Mouse (Mus musculus) kidney, adult 18-20 months (tissue): ENCODE measurements around the gene Ccdc136.
A peak's percentile ranks its signal among the peaks of the same experiment; 100 is the strongest.
"Not testable (repeated sequence)": the region's sequence is repeated elsewhere in the genome, so short reads cannot be mapped to it uniquely, and the experiment has no call there.

Experiments used
- DNase-seq: peaks from one replicate; pipeline ENCODE4 v3.0.0; 2021

The Ccdc136 gene

GRCm38 (mm10) chr6:29395910-29396713 is at the start of gene Ccdc136:
Gene Ccdc136 (plus strand): TSS chr6:29396309.
- peak; percentile 81 for DNase-seq

DNA sequence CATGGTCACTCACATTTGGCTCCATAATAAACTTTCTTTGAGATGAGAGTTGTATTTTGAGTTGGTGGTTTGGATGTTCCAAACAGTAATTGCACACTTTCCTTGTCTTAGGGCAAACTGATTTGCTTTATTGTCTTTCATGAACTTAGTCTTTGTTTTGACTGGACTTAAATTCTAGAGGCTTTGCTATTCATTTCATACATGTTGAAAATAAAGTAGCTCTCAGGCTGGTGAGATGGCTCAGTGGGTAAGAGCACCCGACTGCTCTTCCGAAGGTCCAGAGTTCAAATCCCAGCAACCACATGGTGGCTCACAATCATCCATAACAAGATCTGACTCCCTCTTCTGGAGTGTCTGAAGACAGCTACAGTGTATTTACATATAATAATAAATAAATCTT is 49.6 kb upstream of the Ccdc136 start:
- not testable (repeated sequence) for DNase-seq

DNA sequence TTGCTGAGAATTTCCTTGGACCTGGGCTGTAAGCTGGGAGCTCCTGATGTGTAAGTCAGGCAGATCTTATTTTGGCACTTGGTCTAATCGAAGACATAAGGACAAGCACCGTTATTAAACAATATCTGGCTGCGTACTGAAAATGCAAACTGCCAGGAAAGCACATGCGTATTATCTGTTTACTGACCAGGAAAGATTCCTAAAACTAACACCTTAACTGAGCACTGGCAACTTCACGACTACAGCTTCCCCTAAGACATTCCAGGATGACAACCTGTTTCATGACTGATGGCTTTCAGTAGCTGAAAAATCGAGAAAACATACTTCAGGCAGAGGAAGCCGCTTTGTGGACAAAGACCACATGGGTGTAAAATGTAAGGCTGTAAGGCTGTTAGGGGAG is 48.9 kb upstream of the Ccdc136 start:
- no peak for DNase-seq

DNA sequence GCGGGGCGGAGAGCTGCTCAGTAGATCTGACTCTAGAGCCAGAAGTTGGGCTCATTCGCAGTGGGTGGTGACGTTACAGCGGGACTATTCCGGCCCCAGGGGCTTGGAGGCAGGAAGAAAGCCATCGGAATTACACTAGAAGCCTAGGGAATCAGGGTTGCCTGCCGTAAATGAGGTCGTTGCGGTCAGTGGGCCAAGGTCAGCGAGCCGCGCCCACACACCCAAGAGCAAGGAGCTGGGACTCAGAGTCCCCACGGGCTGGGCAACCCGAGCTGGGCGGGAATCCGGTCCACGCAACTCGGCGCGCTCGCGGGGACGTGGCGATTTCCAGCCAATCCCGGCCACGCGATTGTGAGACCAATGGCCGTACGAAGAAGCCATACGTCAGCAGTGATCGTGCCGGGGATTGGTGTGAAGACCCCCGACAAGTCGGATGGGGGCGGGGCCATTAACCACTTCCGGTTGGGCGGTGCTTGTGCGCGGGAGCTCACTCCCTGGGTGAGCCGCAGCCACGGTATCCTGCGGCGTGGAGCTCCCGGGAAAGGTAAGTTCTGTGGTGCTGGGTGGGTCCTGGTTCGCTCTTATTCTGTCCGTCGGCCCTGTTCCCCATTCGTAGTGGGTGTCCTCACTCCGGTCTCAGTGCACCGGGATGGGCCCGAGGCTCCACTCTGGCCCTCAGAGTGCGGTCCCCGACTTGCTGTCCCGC is 48.3 kb upstream of the Ccdc136 start, which contains the start of gene Calu:
TSS of gene Calu (plus strand) at position 405 of the 706 bp plus-strand sequence.
- peak; percentile 99 for DNase-seq

- no peak for DNase-seq
Observed at GRCm38 (mm10) chr6:29348371-29348724, 47.8 kb upstream of the Ccdc136 start.

DNA sequence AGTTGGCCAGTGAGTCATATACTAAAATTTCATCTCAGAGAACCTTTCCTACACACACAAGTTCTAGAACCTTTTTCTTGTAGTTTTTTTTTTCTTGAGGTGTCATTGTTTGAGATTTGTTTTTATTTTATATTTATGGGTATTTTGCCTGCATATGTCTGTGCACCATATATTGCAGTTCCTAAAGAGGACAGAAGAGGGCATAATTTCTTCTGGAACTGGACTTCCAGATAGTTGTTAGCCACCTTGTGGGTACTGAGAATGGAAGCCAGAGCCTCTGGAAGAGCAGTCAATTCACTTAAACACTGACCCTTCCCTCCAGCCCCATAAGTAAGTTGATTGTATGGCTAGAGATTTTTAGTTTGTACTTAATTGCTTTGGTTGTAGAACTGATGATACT is 44.5 kb upstream of the Ccdc136 start:
- DNase-seq = no peak

- no peak for DNase-seq
Observed at GRCm38 (mm10) chr6:29352816-29353215, 43.3 kb upstream of the Ccdc136 start.

DNA sequence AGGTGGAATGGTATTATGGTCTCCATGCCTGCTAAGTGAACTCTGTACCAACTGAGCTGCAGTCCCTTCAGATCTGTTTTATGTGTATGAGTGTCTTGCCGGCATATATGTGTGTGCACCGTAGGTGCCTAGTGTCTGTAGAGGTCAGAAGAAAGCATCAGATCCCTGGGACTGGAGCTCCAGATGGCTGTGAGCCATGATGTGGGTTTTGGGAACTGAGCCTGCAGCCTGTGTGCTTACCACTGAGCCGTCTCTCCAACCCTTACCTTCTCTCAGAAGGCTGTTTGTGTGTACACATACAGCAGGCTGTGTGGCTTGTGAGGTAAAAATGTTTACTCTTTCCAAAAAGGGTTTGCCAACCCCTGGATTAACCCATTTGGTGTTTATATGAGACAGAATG is 36.7 kb upstream of the Ccdc136 start:
- DNase-seq = no peak

DNA sequence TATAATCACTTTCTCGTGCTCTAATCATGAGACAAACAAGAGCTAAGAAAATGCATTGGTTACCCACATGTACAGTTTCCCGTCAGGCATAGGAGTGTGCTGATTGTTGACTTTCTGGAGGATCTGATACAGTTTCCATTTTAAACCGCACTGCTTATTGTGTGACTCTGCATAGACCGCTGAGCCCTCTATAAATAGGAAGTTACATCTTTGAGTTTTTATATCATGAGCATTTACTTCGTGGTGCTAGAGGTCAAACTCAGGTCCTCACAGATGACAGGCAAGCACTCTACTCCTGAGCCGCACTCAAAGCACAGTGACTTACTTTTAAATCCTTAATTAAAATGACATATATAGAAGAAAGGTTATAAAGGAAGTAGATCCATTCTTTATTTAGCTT is 35.9 kb upstream of the Ccdc136 start:
- no peak for DNase-seq

GRCm38 (mm10) chr6:29362246-29363128 is 33.6 kb upstream of the Ccdc136 start:
- no peak for DNase-seq

- DNase-seq = no peak
Observed at GRCm38 (mm10) chr6:29363129-29363515, 33.0 kb upstream of the Ccdc136 start.

- DNase-seq = no peak
Observed at GRCm38 (mm10) chr6:29365277-29365676, 30.8 kb upstream of the Ccdc136 start.

GRCm38 (mm10) chr6:29377386-29377785 is 18.7 kb upstream of the Ccdc136 start:
- no peak for DNase-seq

DNA sequence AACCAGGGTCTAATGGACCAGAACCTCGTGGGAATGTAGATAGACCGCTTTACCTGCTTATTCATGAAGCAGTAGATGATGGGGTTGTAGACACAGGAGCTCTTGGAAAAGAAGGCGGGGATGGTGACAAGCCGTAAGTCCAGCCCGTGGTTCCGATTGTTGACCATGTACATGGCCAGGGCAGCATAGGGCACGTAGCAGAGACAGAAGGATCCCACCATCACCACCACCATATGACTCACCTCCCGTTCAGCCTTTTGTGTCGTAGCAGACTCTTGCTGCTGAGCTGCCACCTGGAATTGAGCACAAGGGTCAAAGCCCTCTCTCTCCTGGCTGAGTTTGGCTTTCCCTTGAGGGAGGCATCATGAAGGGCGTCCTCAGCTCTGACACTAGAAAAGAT is 17.4 kb upstream of the Ccdc136 start:
- no peak for DNase-seq

DNA sequence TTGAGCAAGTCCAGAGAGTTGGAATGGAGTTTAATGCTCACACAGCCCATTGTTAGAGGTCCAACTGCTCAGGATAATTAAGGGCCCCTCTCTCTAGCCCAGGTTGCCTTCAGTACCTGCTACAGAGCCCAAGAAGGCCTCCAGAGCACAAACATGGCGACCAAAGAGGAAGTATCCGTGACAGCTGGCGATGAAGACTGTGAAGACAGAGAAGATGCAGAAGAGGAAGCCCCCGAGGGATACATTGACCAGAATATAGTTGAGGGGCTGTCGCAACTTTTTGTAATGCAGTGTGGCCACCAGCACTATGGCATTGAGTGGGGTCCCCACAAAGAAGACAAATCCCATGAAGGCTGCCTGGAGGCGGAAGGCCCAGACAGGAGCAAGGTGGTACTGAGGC is 16.2 kb upstream of the Ccdc136 start:
- no peak for DNase-seq

- no peak for DNase-seq
Observed at GRCm38 (mm10) chr6:29382442-29382841, 13.7 kb upstream of the Ccdc136 start.

- no peak for DNase-seq
Observed at GRCm38 (mm10) chr6:29388052-29388518, 8.0 kb upstream of the Ccdc136 start, which contains the start of gene Opn1sw. Gene Opn1sw (minus strand): TSS chr6:29388468.

- DNase-seq = peak; percentile 87
Observed at GRCm38 (mm10) chr6:29388606-29389080, 7.5 kb upstream of the Ccdc136 start.

DNA sequence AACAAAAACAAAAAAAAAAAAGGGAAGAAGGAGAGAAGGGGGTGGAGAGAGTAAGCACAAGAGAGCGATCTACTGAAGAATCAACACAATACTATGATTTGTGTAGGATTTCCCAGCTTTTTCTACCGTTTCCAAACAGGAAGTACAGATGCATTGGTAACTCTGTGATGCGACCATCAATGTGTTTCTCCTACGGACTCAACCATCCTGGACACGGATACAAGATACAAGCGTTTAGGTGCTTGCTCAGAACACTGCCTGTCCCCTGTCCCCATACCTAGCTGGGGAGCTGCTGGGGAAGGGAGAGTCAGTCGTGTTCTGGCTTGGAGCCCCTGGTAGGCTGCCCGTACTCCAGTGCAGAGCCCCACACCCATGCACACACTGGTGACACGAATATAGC is 6.7 kb upstream of the Ccdc136 start:
- DNase-seq = no peak

- not testable (repeated sequence) for DNase-seq
Observed at GRCm38 (mm10) chr6:29390500-29390899, 5.6 kb upstream of the Ccdc136 start.

DNA sequence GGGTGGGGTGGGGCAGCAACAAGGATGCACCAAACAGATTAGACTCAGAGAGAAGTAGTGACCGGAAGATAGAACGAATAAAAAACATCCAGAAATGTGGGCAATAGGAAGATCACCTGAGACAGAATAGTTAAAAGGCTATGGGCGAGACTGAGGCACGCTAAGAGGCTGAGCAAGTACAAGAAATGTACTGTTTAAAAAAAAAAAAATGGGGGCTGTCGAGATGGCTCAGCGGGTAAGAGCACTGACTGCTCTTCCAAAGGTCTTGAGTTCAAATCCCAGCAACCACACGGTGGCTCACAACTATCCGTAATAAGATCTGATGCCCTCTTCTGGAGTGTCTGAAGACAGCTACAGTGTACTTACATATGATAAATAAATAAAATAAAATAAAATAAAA is 4.9 kb upstream of the Ccdc136 start:
- DNase-seq = not testable (repeated sequence)

DNA sequence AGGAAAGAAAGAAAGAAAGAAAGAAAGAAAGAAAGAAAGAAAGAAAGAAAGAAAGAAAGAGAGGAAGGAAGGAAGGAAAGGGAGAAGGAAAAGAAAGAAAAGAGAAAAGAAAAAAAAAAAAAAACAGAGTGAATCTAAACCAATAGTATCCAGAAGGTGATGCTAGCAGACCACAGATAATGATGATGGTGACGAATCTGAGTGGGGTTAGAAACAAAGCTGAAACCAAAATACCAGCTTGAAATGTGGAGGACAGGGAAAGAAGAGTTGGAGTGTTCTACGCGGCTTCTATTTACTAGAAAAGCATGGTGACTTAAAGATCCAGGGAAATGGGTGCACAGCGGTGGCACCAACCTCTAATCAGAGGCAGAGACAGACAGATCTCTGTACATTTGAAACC is 4.3 kb upstream of the Ccdc136 start:
- DNase-seq = no peak

- no peak for DNase-seq
Observed at GRCm38 (mm10) chr6:29394286-29394685, 1.8 kb upstream of the Ccdc136 start.
